Mouse (Mus musculus) inflammation-experienced regulatory T-cells, adult 6 months (primary cell): ENCODE measurements around the gene Gm10382. TPM values are rescaled to one million over a fixed set of nuclear protein-coding genes. Genes with fewer than 3 reads are reported as not detected.
"Not testable (repeated sequence)": the region's sequence is repeated elsewhere in the genome, so short reads cannot be mapped to it uniquely, and the experiment has no call there.

ENCODE experiments used
- ATAC-seq: one replicate; pipeline ENCODE4 v1.8.0; 2017
- polyA plus RNA-seq, 3 experiments: library from polyadenylated mRNA; unstranded; fragments of 100-300 nt; shearing (Covaris generic); gene quantifications; one replicate each; pipeline ENCODE4 v1.2.1; 2017

Gm10382 gene
- polyA plus RNA-seq, 3 experiments from 2014 or later = 0.65 to 1.1 (median 1.0) TPM

GRCm38 (mm10) chr5:125370950-125371693, 18.0 kb upstream of the Gm10382 start:
- ATAC-seq = no peak

DNA sequence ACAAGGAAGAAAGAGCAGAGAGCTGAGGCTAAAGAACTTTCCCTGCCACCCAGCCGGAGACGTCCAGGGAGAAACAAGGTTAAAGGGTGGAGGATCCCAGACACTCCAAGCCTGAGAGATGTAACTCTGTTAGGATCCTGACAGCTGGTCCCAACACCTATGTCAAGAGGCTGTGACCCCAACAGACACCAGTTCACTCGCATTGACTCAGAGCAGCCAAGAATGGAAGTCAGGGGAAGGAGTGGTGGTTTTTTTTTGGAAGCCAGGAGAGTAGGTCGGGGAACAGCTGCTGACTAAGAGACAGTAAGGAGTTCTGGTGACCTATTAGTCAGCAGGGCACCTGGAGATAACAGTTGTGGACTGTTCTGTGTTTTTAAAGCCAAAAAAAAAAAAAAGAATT, 17.1 kb upstream of the Gm10382 start:
- no peak for ATAC-seq

- ATAC-seq = peak; percentile 56
Measured at GRCm38 (mm10) chr5:125375871-125376270, 13.3 kb upstream of the Gm10382 start.

- no peak for ATAC-seq
Measured at GRCm38 (mm10) chr5:125377214-125377613, 11.9 kb upstream of the Gm10382 start.

DNA sequence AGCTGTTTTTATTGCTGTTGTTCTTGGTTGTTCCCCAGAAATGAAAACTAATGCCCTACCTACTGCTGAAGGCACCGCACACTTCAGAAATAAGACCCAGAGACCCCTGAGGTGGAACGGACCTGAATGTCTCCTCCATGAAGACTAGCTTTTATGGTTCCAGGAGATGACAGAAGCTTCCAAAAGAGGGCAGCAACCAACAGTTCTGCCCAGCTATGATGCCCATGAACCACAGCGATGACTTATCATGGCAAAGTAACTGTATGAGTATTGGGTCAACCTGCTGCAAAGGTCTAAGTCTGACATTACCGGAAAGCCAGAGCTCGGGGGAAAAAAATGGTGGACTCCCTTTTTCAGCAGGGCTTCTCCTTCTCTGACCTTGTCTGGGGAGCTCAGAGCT, 10.2 kb upstream of the Gm10382 start:
- ATAC-seq = no peak

DNA sequence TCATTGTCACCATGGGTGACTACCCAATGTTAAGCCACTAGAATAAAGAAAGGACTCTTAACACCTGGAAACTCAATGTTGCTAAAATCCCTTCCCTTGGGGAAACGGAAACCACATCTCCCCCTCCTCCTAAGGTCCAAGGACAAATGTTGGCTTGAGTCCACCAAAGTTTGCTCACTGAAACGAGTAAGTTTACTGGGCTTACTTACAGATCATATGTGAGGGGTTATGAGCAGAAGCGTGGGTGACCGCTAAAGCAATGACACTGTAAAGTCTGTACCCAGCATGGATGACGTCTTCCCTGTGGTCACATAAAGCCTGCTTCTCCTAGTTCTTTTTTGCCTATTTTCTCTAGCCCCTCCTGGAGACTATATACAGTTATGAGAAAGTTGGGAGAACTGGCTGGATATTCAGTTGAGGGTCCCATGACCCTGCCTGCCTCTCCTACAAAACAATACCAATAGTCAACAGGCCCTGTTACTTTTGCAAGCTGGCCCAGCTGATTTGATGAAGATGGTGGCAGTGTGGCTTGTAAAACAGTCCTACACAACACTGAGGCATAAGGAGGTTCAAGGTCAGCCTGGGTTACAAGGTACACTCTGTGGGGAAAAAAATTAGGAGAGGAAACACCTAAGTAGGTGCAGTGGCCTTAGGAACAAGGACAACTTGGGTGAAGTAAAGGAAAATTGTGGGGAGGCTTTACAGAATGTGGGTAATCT, 7.0 kb upstream of the Gm10382 start:
- ATAC-seq = no peak

DNA sequence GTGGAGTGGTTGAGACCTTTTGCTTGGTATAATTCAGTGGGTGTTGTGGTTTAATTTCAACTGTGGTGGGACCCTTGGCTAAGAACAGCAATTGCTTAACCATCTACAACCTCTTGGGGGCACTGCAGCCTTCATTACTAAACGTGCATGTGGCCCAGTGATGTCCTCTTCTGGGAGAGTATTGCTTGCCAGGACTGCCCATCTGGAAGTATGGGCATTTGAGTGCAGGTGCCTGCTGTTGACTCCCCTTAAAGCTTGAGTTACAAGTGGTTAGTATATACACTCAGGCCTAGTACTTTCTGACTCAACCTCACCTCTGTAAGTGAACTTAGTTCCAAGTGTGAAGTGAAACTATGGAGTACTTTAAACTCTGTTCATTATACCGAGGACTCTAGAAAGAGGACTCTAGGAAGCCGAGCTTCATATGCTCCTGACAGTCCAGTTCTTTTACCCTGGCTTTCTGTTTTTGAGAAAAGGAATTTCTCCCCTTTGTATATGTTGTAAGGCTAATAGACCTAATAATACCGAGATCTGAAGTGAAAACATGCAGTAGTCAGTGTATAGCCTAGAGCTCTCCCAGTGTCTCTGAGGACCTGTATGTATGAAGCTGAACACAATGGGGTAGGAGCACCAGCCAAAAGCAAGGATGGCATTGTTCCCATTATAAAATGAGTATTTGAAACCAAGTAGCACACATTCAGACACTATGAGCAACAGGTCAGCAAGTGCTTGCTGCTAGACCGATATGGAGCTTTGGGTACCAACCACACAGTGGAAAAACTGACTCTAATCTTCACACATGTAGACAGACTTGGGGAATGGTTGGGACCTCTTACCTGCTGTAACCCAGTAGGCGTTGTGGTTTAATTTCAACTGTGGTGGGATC, 6.2 kb upstream of the Gm10382 start:
- ATAC-seq = peak; percentile 54

DNA sequence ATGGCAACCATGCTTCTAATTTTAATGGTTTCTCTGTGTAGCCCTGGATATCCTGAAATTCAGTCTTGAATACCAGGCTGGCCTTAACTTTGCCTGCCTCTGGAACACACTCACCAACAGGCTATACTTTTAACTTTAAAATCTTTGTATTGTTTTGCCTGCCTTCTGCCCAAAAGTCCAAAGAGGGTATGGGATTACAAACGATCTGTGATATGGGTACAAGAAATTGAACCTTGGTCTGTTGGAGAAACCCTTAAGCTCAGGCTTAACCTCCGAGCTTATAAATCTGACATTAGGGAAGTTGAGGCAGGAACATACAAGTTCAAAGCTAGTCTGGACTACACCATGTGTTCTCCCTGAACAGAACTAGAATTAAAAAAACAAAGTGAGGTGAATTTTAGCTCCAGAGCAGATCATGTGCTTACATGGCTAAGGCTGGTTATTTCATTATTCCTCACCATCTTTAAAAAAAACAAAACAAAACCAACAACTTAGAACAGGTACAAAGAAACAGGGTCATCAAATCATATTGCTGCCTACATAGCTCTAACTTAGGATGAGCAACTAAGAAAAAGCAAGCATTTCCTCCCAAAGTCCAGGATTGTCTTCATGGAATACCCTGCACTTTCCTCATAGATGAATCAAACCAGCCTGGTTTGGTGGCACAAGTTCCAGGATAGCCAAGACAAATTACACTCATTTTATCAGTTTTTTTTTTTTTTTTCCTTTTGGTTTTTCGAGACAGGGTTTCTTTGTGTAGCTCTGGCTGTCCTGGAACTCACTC, 5.3 kb upstream of the Gm10382 start:
- no peak for ATAC-seq

DNA sequence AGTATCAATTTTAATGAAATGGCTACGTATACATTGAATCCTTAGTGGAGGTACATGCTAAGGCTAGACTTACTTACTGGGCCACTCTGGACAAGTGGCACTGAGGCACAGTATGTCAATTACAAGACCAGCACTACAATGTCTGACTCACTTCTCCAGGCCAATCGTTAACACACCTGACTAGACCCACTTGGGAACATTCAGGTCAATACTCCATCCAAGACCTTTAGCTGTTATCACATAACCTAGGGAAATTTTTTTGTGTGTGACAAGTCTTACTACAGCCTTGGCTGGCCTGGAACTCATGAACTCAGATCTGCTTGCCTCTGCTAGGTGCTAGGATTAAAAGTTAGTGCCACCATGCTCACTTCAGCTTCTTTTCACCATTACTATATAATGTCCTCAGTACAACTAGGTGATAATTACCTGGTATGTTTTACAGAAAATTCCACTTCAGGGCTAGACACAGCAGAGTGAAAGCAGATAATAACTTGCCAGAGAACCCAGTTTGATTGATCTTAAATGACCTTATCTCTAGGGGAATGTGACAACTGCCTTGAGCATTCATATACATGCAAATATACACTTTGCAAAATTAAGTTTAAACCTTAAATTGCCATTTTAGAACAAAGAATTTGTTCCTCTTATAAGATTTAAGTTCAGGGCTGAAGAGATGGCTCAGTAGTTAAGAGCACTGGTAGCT, 4.5 kb upstream of the Gm10382 start:
- ATAC-seq = no peak

DNA sequence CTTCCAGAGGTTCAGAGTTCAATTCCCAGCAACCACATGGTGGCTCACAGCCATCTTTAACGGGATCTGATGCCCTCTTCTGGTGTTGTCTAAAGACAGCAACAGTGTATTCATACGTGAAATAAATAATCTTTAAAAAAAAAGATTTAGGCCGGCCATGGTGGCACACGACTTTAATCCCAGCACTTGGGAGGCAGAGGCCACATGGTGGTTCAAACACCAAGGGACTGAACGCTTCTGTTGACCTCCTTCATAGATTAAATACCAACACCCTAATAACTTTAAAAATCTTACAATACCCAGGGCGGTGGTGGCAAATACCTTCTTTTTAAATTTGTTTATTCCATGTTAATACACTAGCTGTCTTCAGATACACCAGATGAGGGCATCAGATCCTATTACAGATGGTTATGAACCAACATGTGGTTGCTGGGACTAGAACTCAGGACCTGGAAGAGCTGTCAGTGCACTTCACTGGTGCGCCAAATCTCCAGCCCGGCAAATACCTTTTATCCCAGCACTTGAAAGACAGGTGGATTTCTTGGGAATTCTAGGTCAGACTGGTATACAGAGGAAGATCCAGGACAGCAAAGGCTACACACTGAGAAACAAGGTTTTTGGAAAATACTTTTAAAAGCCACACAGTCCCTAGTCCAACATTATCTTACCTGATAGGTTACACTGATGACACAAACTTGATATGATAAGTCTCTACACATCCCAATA, 3.7 kb upstream of the Gm10382 start:
- ATAC-seq = no peak

- ATAC-seq = not testable (repeated sequence)
Measured at GRCm38 (mm10) chr5:125387295-125387694, 1.8 kb upstream of the Gm10382 start.

DNA sequence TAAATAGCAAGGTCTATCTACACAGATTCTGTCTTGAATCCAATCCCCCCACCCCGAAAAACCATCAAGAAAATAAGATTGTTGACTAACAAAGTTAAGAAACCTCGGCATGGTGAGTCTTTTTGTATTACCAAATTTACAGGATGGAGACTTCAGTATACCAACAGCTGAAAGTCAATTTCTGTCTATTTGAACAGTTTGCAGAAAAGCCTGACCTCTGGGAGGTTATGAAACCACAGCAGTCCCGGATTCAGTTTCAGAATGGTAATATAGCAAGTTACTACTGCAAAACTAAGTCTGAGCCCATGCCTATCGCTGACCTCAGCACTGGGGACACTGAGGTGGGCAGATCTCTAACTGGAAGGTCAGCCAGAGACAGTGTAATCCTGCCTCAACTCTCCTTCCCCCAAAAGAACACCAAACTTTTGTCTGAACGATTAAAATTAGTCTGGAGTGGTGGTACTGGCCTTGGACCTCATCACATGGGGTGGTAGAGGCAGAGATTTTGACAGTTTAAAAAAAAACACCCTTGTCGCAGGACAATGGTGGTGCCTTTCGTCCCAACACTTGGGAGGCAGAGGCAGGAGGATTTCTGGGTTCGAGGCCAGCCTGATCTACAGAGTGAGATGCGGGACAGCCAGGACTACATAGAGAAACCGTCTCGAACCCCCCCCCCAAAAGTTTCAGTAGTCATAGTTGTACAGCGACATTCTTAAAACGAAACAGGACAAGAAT, 597 bp upstream of the Gm10382 start:
- ATAC-seq = no peak

DNA sequence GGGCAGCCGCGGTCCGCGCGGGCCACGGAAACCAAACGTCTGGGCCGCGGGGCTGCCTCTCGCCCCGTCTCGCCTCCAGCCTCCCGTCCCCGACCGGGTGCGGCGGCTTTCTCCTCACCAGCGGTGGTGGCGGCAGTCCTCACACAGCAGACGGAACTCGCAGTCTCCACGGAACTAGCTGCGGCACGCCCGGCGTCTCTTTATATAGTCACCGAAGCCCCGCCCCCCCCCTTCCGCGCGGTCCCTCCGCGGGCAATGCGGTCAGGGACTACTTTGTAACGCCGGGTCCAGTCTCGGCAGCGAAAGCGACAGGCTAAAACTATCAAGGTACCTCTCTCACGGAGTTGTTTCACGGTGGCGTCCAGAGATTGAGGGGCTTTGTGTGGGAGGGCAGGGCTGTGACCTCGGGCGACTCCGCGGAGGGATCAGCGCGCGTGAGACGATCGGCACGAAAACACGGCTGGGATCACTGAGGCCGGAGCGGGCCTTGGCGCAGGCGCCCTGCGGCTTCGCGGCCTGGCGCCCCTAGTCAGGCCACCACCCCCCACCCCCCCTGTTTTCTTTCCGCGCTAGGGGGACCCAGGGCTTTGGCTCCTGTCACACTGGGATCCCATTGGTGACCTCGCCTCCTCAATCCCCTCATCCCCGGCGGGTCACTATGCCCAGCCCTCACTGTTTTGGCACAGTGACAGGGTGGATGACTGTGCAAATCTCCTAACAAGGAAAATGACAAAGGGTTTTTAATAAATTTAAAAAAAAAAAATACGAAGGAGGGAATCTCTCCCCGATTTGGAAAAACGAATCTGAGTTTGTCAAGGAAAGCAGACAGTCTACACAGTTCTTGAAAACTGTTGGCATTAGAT, 688 bp downstream of the Gm10382 start, which contains the start of gene Ubc:
Gene Ubc (minus strand): TSS at position 624 of the 863 bp plus-strand sequence.
- ATAC-seq = peak; percentile 14

DNA sequence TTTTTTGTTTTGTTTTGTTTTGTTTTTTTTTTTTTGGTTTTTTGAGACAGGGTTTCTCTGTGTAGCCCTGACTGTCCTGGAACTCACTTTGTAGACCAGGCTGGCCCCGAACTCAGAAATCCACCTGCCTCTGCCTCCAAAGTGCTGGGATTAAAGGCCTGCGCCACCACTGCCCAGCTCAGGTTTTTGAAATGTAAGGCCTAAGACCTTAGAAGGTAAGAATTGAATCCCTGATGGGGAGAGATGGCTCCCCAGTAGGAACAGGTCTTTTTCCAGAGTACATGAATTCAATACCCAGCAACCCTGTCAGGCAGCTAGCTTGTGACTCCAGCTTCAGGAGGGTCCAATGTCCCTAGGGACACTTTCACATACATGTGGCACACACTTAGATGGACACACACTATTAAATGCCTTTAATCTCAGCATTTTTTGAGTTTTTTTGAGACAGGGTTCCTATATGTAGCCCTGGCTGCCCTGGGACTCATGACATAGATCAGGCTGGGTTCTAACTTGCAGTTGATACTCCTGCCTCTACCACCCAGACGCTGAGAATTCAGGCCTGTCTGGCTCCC, 1.9 kb downstream of the Gm10382 start:
- ATAC-seq = no peak

GRCm38 (mm10) chr5:125391609-125392008, 2.5 kb downstream of the Gm10382 start:
- no peak for ATAC-seq

- not testable (repeated sequence) for ATAC-seq
Measured at GRCm38 (mm10) chr5:125392176-125392575, 3.1 kb downstream of the Gm10382 start.

- ATAC-seq = no peak
Measured at GRCm38 (mm10) chr5:125392618-125392976, 3.5 kb downstream of the Gm10382 start.

- ATAC-seq = peak; percentile 63
Measured at GRCm38 (mm10) chr5:125392977-125393621, 4.0 kb downstream of the Gm10382 start.
